In genomic region chr8:73147236-73147635, GRCm38 (mm10) we compare ENCODE assay signal across 35 mouse cellular contexts.
"Had no signal": no experiment of that assay in that cellular context is flagged by ENCODE, and none has a peak within 500 bp of the region (broad histone marks: within the 10 kb centered on the region; RNA-seq: fewer than 3 reads in every experiment).

No protein-coding gene starts in this region.

- H3K4me1 ChIP-seq: heart, embryonic 12.5 days; heart, embryonic 15.5 days; hindbrain, embryonic 10.5 days; hindbrain, embryonic 15.5 days; intestine, embryonic 15.5 days; kidney, embryonic 15.5 days had no signal

- H3K9ac ChIP-seq: heart, embryonic 12.5 days; heart, embryonic 13.5 days; heart, embryonic 15.5 days; hindbrain, embryonic 12.5 days; hindbrain, embryonic 13.5 days; hindbrain, embryonic 14.5 days; hindbrain, embryonic 15.5 days; intestine, embryonic 15.5 days; kidney, embryonic 15.5 days had no signal

- H3K9me3 ChIP-seq: heart, embryonic 12.5 days; heart, embryonic 13.5 days; heart, embryonic 15.5 days; hindbrain, embryonic 10.5 days; hindbrain, embryonic 12.5 days; hindbrain, embryonic 13.5 days; hindbrain, embryonic 15.5 days; intestine, embryonic 15.5 days; kidney, embryonic 15.5 days had no signal

- H3K4me2 ChIP-seq: heart, embryonic 11.5 days; heart, embryonic 12.5 days; heart, embryonic 13.5 days; heart, embryonic 15.5 days; hindbrain, embryonic 12.5 days; hindbrain, embryonic 13.5 days; hindbrain, embryonic 14.5 days; hindbrain, embryonic 15.5 days; intestine, embryonic 15.5 days; kidney, embryonic 15.5 days had no signal

- DNase-seq: heart, postnatal 10 days; heart, postnatal 14 days; heart, postnatal 36 days; heart, postnatal 4 days; kidney, adult 11 months; kidney, adult 18-20 months; kidney, adult 2 months; kidney, adult 8-10 months; kidney, adult 9 months; kidney, postnatal 10 days; kidney, postnatal 14 days; kidney, postnatal 25 days; kidney, postnatal 36 days; kidney, postnatal 4 days; layer of hippocampus, adult 9-11 months; layer of hippocampus, postnatal 36 days had no signal

- H3K27me3 ChIP-seq: heart, embryonic 12.5 days; heart, embryonic 13.5 days; heart, embryonic 15.5 days; hindbrain, embryonic 12.5 days; hindbrain, embryonic 13.5 days; hindbrain, embryonic 15.5 days; intestine, embryonic 15.5 days; kidney, embryonic 15.5 days had no signal

- ATAC-seq: hindbrain, embryonic 16.5 days; hindbrain, postnatal 0 days; inflammation-experienced regulatory T-cells, adult 6 months; intestine, embryonic 15.5 days; intestine, embryonic 16.5 days; intestine, postnatal 0 days had no signal

- H3K27ac ChIP-seq: heart, embryonic 13.5 days; heart, embryonic 15.5 days; hindbrain, embryonic 10.5 days; hindbrain, embryonic 12.5 days; hindbrain, embryonic 13.5 days; hindbrain, embryonic 14.5 days; hindbrain, embryonic 15.5 days; hindbrain, postnatal 0 days; intestine, embryonic 15.5 days; kidney, embryonic 15.5 days; kidney, postnatal 0 days; layer of hippocampus, adult 2 months; left cerebral cortex, adult 2 months had no signal

- H3K36me3 ChIP-seq: heart, embryonic 12.5 days; heart, embryonic 13.5 days; heart, embryonic 15.5 days; hindbrain, embryonic 10.5 days; hindbrain, embryonic 12.5 days; hindbrain, embryonic 13.5 days; hindbrain, embryonic 15.5 days; intestine, embryonic 15.5 days; kidney, embryonic 15.5 days had no signal

- H3K4me3 ChIP-seq: heart, embryonic 12.5 days; heart, embryonic 13.5 days; heart, embryonic 15.5 days; hindbrain, embryonic 10.5 days; hindbrain, embryonic 12.5 days; hindbrain, embryonic 13.5 days; hindbrain, embryonic 15.5 days; intestine, embryonic 15.5 days; kidney, embryonic 15.5 days; layer of hippocampus, adult 2 months; left cerebral cortex, adult 2 months had no signal
